Mouse (Mus musculus) forebrain, embryonic 16.5 days (tissue): Measurements from ENCODE around the gene Pln. TPM values are rescaled to one million over a fixed set of nuclear protein-coding genes. Genes with fewer than 3 reads are reported as not detected.

ENCODE experiments used
- ATAC-seq: fragments of 200-750 bp; cut with Nextera tagmentation; 2 replicates; pipeline ENCODE4 v1.8.0; 2017; ENCODE audit warnings: mild to moderate bottlenecking, moderate library complexity
- H3K27ac ChIP-seq: fragments of 300-500 bp; sonication (generic); 2 replicates; pipeline ENCODE4 v1.5.1; 2014; ENCODE audit warnings: low read length, control low read depth
- H3K27me3 ChIP-seq: fragments of 300-500 bp; sonication (generic); replicated peaks from 2 replicates; pipeline ENCODE4 v1.6.1; 2014; ENCODE audit warnings: low read length; ENCODE audit not compliant: control insufficient read depth, insufficient read depth
- H3K36me3 ChIP-seq: fragments of 300-500 bp; sonication (generic); 2 replicates; pipeline ENCODE4 v1.6.1; 2014; ENCODE audit not compliant: control insufficient read depth, insufficient read depth
- H3K4me1 ChIP-seq: fragments of 300-500 bp; sonication (generic); replicated peaks from 2 replicates; pipeline ENCODE4 v1.6.1; 2014; ENCODE audit warnings: low read length; ENCODE audit not compliant: control insufficient read depth, insufficient read depth
- H3K4me2 ChIP-seq: fragments of 300-500 bp; sonication (generic); 2 replicates; pipeline ENCODE4 v1.6.1; 2014; ENCODE audit warnings: mild to moderate bottlenecking, low read length, control low read depth
- H3K4me3 ChIP-seq: fragments of 300-500 bp; sonication (generic); replicated peaks from 2 replicates; pipeline ENCODE4 v1.5.1; 2014; ENCODE audit warnings: mild to moderate bottlenecking, low read length, control low read depth
- H3K9ac ChIP-seq: fragments of 300-500 bp; sonication (generic); replicated peaks from 2 replicates; pipeline ENCODE4 v1.6.1; 2014; ENCODE audit warnings: low read depth, low read length, control low read depth
- H3K9me3 ChIP-seq: fragments of 300-500 bp; sonication (generic); 2 replicates; pipeline ENCODE4 v1.6.1; 2016; ENCODE audit warnings: low read length; ENCODE audit not compliant: control insufficient read depth
- WGBS: fragments of 180-500 bp; shearing (Covaris S2); extraction: QIAGEN DNeasy Blood & Tissue Kit; methylation state at CpG from one replicate; pipeline ENCODE4 v1.1.7; 2014; 5-methylcytosine and 5-hydroxymethylcytosine counted together
- polyA plus RNA-seq: library from polyadenylated mRNA; unstranded; fragments of >200 nt; fragmentation: Nextera tagmentation; extraction: Ambion mirVana; gene quantifications from 2 replicates; pipeline ENCODE4 v1.2.1, GENCODE M21; 2015

Pln gene
- polyA plus RNA-seq, 1 experiment from 2014 or later, result 2.1 TPM

DNA sequence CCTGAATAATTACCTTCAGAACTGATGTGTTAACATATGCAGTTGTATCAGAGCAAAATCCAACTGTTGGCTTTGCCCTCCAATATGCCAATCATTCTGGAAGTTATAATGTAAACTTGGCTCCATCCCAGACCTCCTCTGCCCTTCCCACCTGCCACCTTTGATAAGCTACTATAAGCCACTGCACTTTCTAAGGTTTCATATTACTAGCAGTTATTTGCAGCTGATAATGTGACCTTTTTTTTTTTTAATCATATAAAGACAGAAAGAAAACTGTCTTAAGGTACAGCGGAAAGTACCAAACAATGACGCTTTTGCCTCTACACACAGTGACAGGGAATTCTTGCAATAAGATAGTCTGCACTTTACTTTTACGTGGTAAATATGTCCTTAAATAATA, 1.5 kb upstream of the Pln start:
- 85% methylated on average over 3 of the region's 3 CpGs for WGBS
- H3K27ac ChIP-seq, result no peak overlapping the region
- H3K4me1 ChIP-seq, result peaks cover 10% of the 10 kb centered on the region
- ATAC-seq, result no peak
- H3K9ac ChIP-seq, result no peak overlapping the region
- H3K4me2 ChIP-seq, result no peak overlapping the region
- H3K27me3 ChIP-seq, result no peaks in the 10 kb centered on the region
- no peak overlapping the region for H3K4me3 ChIP-seq
- H3K36me3 ChIP-seq, result no peaks in the 10 kb centered on the region
- no peaks in the 10 kb centered on the region for H3K9me3 ChIP-seq

GRCm38 (mm10) chr10:53339045-53339444, 1.6 kb downstream of the Pln start:
- no peaks in the 10 kb centered on the region for H3K27me3 ChIP-seq
- H3K4me3 ChIP-seq, result no peak overlapping the region
- H3K4me1 ChIP-seq, result peaks cover 14% of the 10 kb centered on the region
- ATAC-seq, result no peak
- H3K36me3 ChIP-seq, result no peaks in the 10 kb centered on the region
- H3K27ac ChIP-seq, result no peak overlapping the region
- no peak overlapping the region for H3K9ac ChIP-seq
- no peak overlapping the region for H3K4me2 ChIP-seq
- H3K9me3 ChIP-seq, result no peaks in the 10 kb centered on the region
- 60% methylated on average over 2 of the region's 2 CpGs for WGBS

DNA sequence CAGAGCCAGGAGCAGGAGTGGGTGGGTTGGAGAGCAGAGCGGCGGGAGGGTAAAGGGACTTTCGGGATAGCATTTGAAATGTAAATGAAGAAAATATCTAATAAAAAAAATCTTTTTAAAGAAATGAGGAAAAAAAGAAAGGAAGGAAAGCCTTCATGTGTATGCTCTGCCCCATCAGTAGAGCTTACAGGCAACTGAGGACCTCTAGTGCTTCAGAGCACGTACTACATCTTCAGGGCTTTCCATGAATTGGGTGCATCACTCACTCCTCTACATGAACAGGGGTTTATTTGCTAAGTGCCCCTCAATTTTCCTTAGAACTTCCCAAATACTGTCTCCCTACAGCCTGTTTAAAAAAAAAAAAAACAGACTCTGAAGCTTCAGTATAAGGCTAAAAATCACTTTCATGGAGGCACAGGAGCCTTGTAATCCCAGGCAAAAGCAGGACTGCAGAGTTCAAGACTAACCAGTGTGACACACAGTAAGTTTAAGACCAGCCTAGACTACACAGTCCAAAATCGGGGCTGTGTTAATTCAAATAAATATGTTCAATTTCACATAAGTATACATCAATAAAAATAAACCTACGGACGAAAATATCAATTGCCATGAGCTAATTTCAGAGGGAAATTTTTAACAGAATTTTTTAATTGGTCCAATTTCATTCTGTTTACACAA, 4.0 kb downstream of the Pln start:
- Histone ChIP-seq H3K9me3 (no peaks in the 10 kb centered on the region), H3K27ac (no peak overlapping the region), H3K4me3 (no peak overlapping the region), H3K36me3 (no peaks in the 10 kb centered on the region), H3K27me3 (no peaks in the 10 kb centered on the region), H3K4me1 (0 out of 2 replicates have a peak, but pooled peaks cover 4% of the 10 kb centered on the region), H3K9ac (no peak overlapping the region), H3K4me2 (no peak overlapping the region)
- 73% methylated on average over 7 of the region's 7 CpGs for WGBS
- peak; percentile 77 for ATAC-seq

GRCm38 (mm10) chr10:53342166-53342728, 4.8 kb downstream of the Pln start:
- Histone ChIP-seq H3K36me3 (no peaks in the 10 kb centered on the region), H3K4me2 (no peak overlapping the region), H3K27ac (no peak overlapping the region), H3K4me3 (no peak overlapping the region), H3K27me3 (no peaks in the 10 kb centered on the region), H3K4me1 (0 out of 2 replicates have a peak, but pooled peaks cover 3% of the 10 kb centered on the region), H3K9ac (no peak overlapping the region), H3K9me3 (no peaks in the 10 kb centered on the region)
- ATAC-seq, result no peak
- WGBS, result 93% methylated on average over 9 of the region's 9 CpGs

GRCm38 (mm10) chr10:53343384-53343783, 5.9 kb downstream of the Pln start:
- 0 out of 2 replicates have a peak, but pooled peaks cover 3% of the 10 kb centered on the region for H3K4me1 ChIP-seq
- H3K4me3 ChIP-seq, result no peak overlapping the region
- no peak overlapping the region for H3K9ac ChIP-seq
- no peaks in the 10 kb centered on the region for H3K36me3 ChIP-seq
- ATAC-seq, result no peak
- H3K27ac ChIP-seq, result no peak overlapping the region
- H3K27me3 ChIP-seq, result no peaks in the 10 kb centered on the region
- 86% methylated on average over 6 of the region's 6 CpGs for WGBS
- H3K9me3 ChIP-seq, result no peaks in the 10 kb centered on the region
- no peak overlapping the region for H3K4me2 ChIP-seq

GRCm38 (mm10) chr10:53343865-53344264, 6.4 kb downstream of the Pln start:
- Histone ChIP-seq H3K9me3 (no peaks in the 10 kb centered on the region), H3K4me1 (0 out of 2 replicates have a peak, but pooled peaks cover 3% of the 10 kb centered on the region), H3K36me3 (no peaks in the 10 kb centered on the region), H3K27me3 (no peaks in the 10 kb centered on the region), H3K4me3 (no peak overlapping the region), H3K27ac (no peak overlapping the region), H3K9ac (no peak overlapping the region), H3K4me2 (no peak overlapping the region)
- ATAC-seq, result no peak
- WGBS, result 47% methylated on average over 10 of the region's 10 CpGs

DNA sequence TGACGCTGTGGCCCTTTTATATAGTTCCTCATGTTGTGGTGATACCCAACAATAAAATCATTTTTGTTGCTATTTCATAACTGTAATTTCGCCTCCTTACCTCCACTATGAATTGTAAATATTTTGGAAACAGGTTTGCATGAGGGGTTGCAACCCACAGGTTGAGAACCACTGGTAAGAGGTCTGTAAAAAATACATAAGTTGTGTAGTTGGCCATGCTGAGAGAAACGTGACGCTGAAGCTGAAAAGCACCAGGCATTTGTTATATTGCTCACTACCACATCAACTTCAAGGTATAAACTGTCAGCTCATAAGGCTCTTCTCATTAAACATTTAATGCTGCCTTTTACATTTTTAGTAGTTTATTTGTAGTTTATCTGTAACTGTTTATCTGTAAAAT, 8.0 kb downstream of the Pln start:
- 89% methylated on average over 4 of the region's 4 CpGs for WGBS
- Histone ChIP-seq H3K27ac (no peak overlapping the region), H3K4me1 (0 out of 2 replicates have a peak, but pooled peaks cover 3% of the 10 kb centered on the region), H3K4me3 (no peak overlapping the region), H3K9ac (no peak overlapping the region), H3K4me2 (no peak overlapping the region), H3K9me3 (no peaks in the 10 kb centered on the region), H3K36me3 (no peaks in the 10 kb centered on the region), H3K27me3 (no peaks in the 10 kb centered on the region)
- no peak for ATAC-seq

- Histone ChIP-seq H3K4me3 (no peak overlapping the region), H3K9me3 (no peaks in the 10 kb centered on the region), H3K4me1 (0 out of 2 replicates have a peak, but pooled peaks cover 3% of the 10 kb centered on the region), H3K9ac (no peak overlapping the region), H3K36me3 (no peaks in the 10 kb centered on the region), H3K27ac (no peak overlapping the region), H3K4me2 (no peak overlapping the region), H3K27me3 (no peaks in the 10 kb centered on the region)
- 0 out of 2 replicates have a peak, but pooled peaks have one; percentile 26 for ATAC-seq
- 52% methylated on average over 3 of the region's 3 CpGs for WGBS
Measured at GRCm38 (mm10) chr10:53346506-53346905, 9.0 kb downstream of the Pln start.

- ATAC-seq, result no peak
- H3K27ac ChIP-seq, result no peak overlapping the region
Measured at GRCm38 (mm10) chr10:53346916-53347315, 9.4 kb downstream of the Pln start.

More at GRCm38 (mm10) chr10:53346916-53347315, 9.4 kb downstream of the Pln start:
- Histone ChIP-seq H3K4me2 (no peak overlapping the region), H3K9ac (no peak overlapping the region), H3K36me3 (no peaks in the 10 kb centered on the region), H3K4me1 (0 out of 2 replicates have a peak, but pooled peaks cover 3% of the 10 kb centered on the region), H3K27me3 (no peaks in the 10 kb centered on the region), H3K4me3 (no peak overlapping the region), H3K9me3 (no peaks in the 10 kb centered on the region)
- 86% methylated on average over 5 of the region's 5 CpGs for WGBS
